Mouse (Mus musculus) liver, embryonic 15.5 days (tissue): ENCODE data around the gene Dlgap1. TPM values are rescaled to one million over a fixed set of nuclear protein-coding genes. Genes with fewer than 3 reads are reported as not detected.

Experiments used
- ATAC-seq: fragments of 200-750 bp; cut with Nextera tagmentation; 2 replicates; pipeline ENCODE4 v1.8.0; 2017; ENCODE audit warnings: moderate number of reproducible peaks, mild to moderate bottlenecking, moderate library complexity; ENCODE audit not compliant: insufficient read depth
- H3K27ac ChIP-seq: fragments of 300-500 bp; sonication (generic); replicated peaks from 2 replicates; pipeline ENCODE4 v1.5.1; 2015; ENCODE audit warnings: mild to moderate bottlenecking, inconsistent platforms
- H3K27me3 ChIP-seq: fragments of 300-500 bp; sonication (generic); 2 replicates; pipeline ENCODE4 v1.6.1; 2015; ENCODE audit warnings: mild to moderate bottlenecking, inconsistent platforms
- H3K36me3 ChIP-seq: fragments of 300-500 bp; sonication (generic); replicated peaks from 2 replicates; pipeline ENCODE4 v1.6.1; 2015; ENCODE audit warnings: moderate library complexity, mild to moderate bottlenecking, inconsistent platforms
- H3K4me1 ChIP-seq: fragments of 300-500 bp; sonication (generic); replicated peaks from 2 replicates; pipeline ENCODE4 v1.6.1; 2015; ENCODE audit warnings: inconsistent platforms
- H3K4me2 ChIP-seq: fragments of 300-500 bp; sonication (generic); 2 replicates; pipeline ENCODE4 v1.6.1; 2015; ENCODE audit warnings: moderate library complexity, mild to moderate bottlenecking, inconsistent platforms
- H3K4me3 ChIP-seq: fragments of 300-500 bp; sonication (generic); replicated peaks from 2 replicates; pipeline ENCODE4 v1.5.1; 2015; ENCODE audit warnings: mild to moderate bottlenecking, inconsistent platforms
- H3K9ac ChIP-seq: fragments of 300-500 bp; sonication (generic); 2 replicates; pipeline ENCODE4 v1.6.1; 2015; ENCODE audit warnings: moderate library complexity, mild to moderate bottlenecking, inconsistent platforms
- H3K9me3 ChIP-seq: fragments of 300-500 bp; sonication (generic); replicated peaks from 2 replicates; pipeline ENCODE4 v1.6.1; 2016; ENCODE audit warnings: inconsistent platforms
- WGBS: fragments of 180-500 bp; shearing (Covaris S2); methylation state at CpG from one replicate; pipeline ENCODE4 v1.1.7; 2015; ENCODE audit warnings: mixed read lengths; ENCODE audit not compliant: insufficient replicate concordance; 5-methylcytosine and 5-hydroxymethylcytosine counted together
- polyA plus RNA-seq: library from polyadenylated mRNA; unstranded; fragments of >200 nt; fragmentation: Nextera tagmentation; extraction: Ambion mirVana; gene quantifications from 2 replicates; pipeline ENCODE4 v1.2.1, GENCODE M21; 2015

Dlgap1 gene
- polyA plus RNA-seq, 1 experiment from 2014 or later: 0.02 TPM

GRCm38 (mm10) chr17:70795196-70795595 is 826.3 kb downstream of the Dlgap1 start:
- H3K36me3 ChIP-seq: no peaks in the 10 kb centered on the region
- WGBS: 54% methylated on average over 4 of the region's 4 CpGs
- no peak overlapping the region for H3K4me3 ChIP-seq
- no peaks in the 10 kb centered on the region for H3K4me1 ChIP-seq
- no peak overlapping the region for H3K9ac ChIP-seq
- no peak overlapping the region for H3K4me2 ChIP-seq
- H3K27ac ChIP-seq: no peak overlapping the region
- ATAC-seq: no peak
- H3K9me3 ChIP-seq: no peaks in the 10 kb centered on the region
- H3K27me3 ChIP-seq: no peaks in the 10 kb centered on the region

DNA sequence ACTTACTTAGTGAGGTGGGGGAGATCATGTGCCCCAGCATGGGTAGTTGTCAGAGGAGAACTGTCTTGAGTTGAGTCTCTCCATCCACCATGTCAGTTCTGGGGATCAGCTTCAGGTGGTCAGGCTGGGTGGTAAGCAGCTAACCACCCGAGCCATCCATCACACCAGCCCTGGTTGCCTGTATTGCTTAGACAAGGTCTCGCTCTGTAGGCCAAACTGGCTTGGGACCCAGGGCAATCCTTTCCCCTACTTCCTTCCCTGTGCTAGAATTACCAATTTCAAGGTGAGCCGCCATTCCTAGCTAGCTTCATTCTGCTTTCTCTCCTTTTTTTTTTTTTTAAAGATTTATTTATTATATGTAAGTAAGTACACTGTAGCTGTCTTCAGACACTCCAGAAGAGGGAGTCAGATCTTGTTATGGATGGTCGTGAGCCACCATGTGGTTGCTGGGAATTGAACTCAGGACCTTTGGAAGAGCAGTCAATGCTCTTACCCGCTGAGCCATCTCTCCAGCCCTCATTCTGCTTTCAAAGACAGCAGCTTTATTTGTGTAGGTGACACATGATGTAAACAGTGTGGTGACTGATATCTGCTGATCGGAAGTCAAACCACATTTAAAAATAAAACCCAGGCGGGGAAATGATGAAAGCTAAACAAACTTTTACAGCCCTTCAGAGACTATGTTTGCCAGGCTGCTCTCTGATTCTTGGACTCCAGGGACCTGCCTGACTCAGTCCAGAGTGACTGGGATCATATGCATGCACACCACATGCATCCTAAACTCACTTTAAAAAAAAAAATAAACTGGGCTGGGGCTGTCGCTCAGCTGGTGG is 828.3 kb downstream of the Dlgap1 start:
- Histone ChIP-seq H3K4me3 (no peak overlapping the region), H3K27ac (no peak overlapping the region), H3K4me2 (no peak overlapping the region), H3K9me3 (no peaks in the 10 kb centered on the region), H3K36me3 (no peaks in the 10 kb centered on the region), H3K4me1 (no peaks in the 10 kb centered on the region), H3K9ac (no peak overlapping the region), H3K27me3 (no peaks in the 10 kb centered on the region)
- WGBS: 44% methylated on average over 8 of the region's 8 CpGs
- ATAC-seq: no peak

DNA sequence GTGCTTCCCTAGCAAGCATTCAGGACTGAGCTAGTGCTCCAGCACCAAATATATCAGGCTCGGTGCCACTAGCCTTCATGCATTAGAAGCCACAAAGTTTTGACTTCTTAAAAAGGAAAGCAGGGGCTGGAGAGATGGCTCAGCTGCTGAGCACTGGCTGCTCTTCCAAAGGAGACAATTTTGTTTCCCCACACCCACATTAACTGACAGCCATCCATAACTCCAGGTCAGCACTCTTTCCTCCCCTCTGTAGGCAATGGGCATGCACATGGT is 828.8 kb downstream of the Dlgap1 start:
- Histone ChIP-seq H3K4me1 (no peaks in the 10 kb centered on the region), H3K4me2 (no peak overlapping the region), H3K9me3 (no peaks in the 10 kb centered on the region), H3K9ac (no peak overlapping the region), H3K4me3 (no peak overlapping the region), H3K36me3 (no peaks in the 10 kb centered on the region), H3K27ac (no peak overlapping the region), H3K27me3 (no peaks in the 10 kb centered on the region)
- WGBS: 62% methylated on average over 1 of the region's 1 CpGs
- no peak for ATAC-seq

DNA sequence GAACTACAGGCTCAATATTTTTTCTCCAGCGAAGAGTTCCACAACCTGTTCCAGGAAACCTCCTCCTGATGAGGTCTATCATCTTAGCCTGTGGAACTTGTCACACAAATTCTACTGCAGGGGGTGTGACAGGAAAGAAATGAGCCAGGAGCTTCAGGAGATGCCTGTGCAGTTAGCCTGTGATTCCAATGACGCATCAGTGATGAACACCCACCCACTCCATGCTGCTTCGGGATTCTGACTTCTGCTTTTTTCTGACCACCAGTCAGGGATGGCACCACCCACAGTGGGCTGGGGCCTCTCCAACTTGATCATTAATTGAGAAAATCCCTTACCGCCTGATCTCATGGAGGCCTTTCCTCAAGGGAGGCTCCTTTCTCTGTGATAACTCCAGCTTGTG is 830.4 kb downstream of the Dlgap1 start:
- 32% methylated on average over 4 of the region's 4 CpGs for WGBS
- H3K4me3 ChIP-seq: no peak overlapping the region
- H3K9me3 ChIP-seq: no peaks in the 10 kb centered on the region
- H3K27me3 ChIP-seq: no peaks in the 10 kb centered on the region
- no peaks in the 10 kb centered on the region for H3K4me1 ChIP-seq
- no peak overlapping the region for H3K4me2 ChIP-seq
- no peak overlapping the region for H3K9ac ChIP-seq
- no peak overlapping the region for H3K27ac ChIP-seq
- ATAC-seq: no peak
- no peaks in the 10 kb centered on the region for H3K36me3 ChIP-seq

DNA sequence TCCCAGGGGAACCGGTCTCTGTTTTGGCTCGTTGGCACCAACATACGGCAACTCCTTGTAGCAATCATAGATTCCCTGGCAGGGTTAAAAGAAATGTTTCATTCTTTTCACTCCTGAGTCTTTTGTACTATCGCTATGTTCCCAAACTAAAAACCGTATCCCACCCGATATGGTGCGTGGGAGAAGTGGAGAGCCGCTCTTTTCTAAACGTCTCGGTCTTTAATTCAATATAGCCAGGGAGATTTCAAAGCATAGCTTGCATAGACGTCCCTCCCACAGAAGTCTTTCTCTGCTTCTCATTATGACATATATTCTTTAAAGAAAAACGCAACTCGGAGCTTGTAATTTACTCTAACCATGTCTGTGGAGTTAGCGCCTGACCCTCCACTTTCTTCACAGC is 833.1 kb downstream of the Dlgap1 start:
- H3K4me3 ChIP-seq: no peak overlapping the region
- 75% methylated on average over 14 of the region's 14 CpGs for WGBS
- no peak overlapping the region for H3K4me2 ChIP-seq
- H3K27ac ChIP-seq: no peak overlapping the region
- ATAC-seq: no peak
- no peaks in the 10 kb centered on the region for H3K36me3 ChIP-seq
- no peak overlapping the region for H3K9ac ChIP-seq
- no peaks in the 10 kb centered on the region for H3K27me3 ChIP-seq
- H3K9me3 ChIP-seq: no peaks in the 10 kb centered on the region
- H3K4me1 ChIP-seq: no peaks in the 10 kb centered on the region

DNA sequence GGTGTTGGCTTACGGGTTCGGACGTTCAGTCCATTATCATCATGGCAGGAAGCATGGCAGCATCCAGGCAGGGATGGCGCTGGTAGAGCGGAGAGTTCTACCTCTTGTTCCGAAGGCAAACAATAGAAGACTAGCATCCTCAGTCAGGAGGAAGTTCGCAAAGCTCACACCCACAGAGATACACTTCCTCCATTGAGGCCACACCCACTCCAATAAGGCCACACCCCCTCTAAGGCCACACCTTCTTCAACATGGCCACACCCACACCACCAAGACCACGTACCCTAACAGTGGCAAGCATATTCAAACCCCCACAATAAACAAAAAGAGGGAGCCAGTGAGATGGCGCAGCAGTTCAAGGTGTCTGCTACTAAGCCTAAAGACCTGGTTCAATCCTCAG is 837.0 kb downstream of the Dlgap1 start:
- Histone ChIP-seq H3K36me3 (no peaks in the 10 kb centered on the region), H3K4me1 (no peaks in the 10 kb centered on the region), H3K27ac (no peak overlapping the region), H3K27me3 (no peaks in the 10 kb centered on the region), H3K4me2 (no peak overlapping the region), H3K9me3 (no peaks in the 10 kb centered on the region), H3K4me3 (no peak overlapping the region), H3K9ac (no peak overlapping the region)
- no peak for ATAC-seq
- WGBS: 77% methylated on average over 9 of the region's 9 CpGs

DNA sequence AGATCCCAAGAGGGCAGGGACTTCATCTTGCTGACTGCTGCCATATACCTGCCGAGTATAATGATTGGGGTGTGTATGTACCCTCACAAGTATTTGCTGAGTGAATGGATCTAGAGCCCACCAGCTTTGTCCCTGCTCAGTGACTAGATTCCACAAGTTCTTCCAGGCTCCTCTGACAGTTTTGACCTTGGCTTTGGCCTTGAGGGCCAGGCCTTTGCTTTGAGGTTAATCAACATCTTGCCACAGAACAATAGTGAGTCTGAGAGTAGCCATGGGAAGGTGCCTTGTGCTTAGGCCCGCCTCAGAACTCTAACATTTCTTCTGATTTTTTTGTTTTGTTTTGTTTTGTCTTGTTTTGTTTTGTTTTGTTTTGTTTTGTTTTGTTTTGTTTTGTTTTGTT is 837.7 kb downstream of the Dlgap1 start:
- no peaks in the 10 kb centered on the region for H3K9me3 ChIP-seq
- no peak overlapping the region for H3K27ac ChIP-seq
- 66% methylated on average over 2 of the region's 2 CpGs for WGBS
- no peaks in the 10 kb centered on the region for H3K36me3 ChIP-seq
- no peak overlapping the region for H3K4me3 ChIP-seq
- no peaks in the 10 kb centered on the region for H3K27me3 ChIP-seq
- ATAC-seq: no peak
- H3K9ac ChIP-seq: no peak overlapping the region
- H3K4me1 ChIP-seq: no peaks in the 10 kb centered on the region
- H3K4me2 ChIP-seq: no peak overlapping the region

DNA sequence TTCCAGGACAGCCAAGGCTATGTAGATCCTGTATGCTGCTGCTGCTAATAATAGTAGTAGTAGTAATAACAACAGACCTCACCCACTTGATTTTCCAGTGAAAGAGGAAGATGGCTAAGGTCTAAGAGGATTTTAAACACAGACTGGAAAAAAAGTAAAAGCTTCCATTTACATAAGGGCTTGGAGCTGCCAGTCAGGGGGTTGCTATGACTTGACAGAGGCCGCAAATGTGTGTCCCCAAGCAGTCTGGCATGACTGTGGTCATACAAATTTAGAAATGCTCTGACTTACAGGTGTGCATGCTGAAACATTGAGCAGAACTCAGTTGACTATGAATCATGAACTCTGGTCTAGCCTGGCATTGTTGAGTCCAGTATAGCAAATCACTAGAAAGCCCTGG is 839.0 kb downstream of the Dlgap1 start:
- Histone ChIP-seq H3K4me1 (no peaks in the 10 kb centered on the region), H3K4me3 (no peak overlapping the region), H3K9ac (no peak overlapping the region), H3K9me3 (no peaks in the 10 kb centered on the region), H3K27ac (no peak overlapping the region), H3K36me3 (no peaks in the 10 kb centered on the region), H3K27me3 (no peaks in the 10 kb centered on the region), H3K4me2 (no peak overlapping the region)
- ATAC-seq: no peak
- 86% methylated on average over 1 of the region's 1 CpGs for WGBS

DNA sequence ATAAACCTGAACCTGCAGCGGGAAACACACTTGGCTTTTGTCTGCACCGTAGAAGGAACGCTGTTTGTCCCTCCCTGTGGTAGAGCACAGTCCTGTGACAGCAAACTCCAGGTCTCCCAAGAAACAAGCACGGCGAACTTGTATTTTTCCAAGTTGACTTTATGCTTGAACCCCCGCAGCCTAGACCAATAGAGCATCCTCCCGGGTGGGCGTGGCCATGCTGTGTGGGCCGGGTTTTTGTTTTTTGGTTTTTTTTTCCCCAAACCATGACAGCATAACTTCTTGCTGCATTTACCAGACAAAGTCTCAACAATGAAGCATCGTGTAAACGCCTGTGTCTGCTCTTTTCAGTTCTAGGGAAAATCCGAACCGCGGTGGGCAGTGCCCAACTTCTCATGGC is 840.0 kb downstream of the Dlgap1 start:
- no peak for ATAC-seq
- 40% methylated on average over 14 of the region's 14 CpGs for WGBS
- H3K4me1 ChIP-seq: no peaks in the 10 kb centered on the region
- H3K9ac ChIP-seq: no peak overlapping the region
- no peaks in the 10 kb centered on the region for H3K27me3 ChIP-seq
- H3K4me2 ChIP-seq: no peak overlapping the region
- no peak overlapping the region for H3K4me3 ChIP-seq
- no peaks in the 10 kb centered on the region for H3K9me3 ChIP-seq
- no peak overlapping the region for H3K27ac ChIP-seq
- no peaks in the 10 kb centered on the region for H3K36me3 ChIP-seq

- Histone ChIP-seq H3K36me3 (no peaks in the 10 kb centered on the region), H3K4me2 (no peak overlapping the region), H3K9me3 (no peaks in the 10 kb centered on the region), H3K4me1 (no peaks in the 10 kb centered on the region), H3K27me3 (no peaks in the 10 kb centered on the region), H3K4me3 (no peak overlapping the region), H3K27ac (no peak overlapping the region), H3K9ac (no peak overlapping the region)
- WGBS: 63% methylated on average over 3 of the region's 3 CpGs
- ATAC-seq: no peak
Measured at GRCm38 (mm10) chr17:70809776-70810175, 840.9 kb downstream of the Dlgap1 start.

GRCm38 (mm10) chr17:70810795-70811194 is 841.9 kb downstream of the Dlgap1 start:
- Histone ChIP-seq H3K36me3 (no peaks in the 10 kb centered on the region), H3K9me3 (no peaks in the 10 kb centered on the region), H3K9ac (no peak overlapping the region), H3K4me2 (no peak overlapping the region), H3K4me1 (no peaks in the 10 kb centered on the region), H3K4me3 (no peak overlapping the region), H3K27me3 (no peaks in the 10 kb centered on the region), H3K27ac (no peak overlapping the region)
- 60% methylated on average over 5 of the region's 5 CpGs for WGBS
- no peak for ATAC-seq

GRCm38 (mm10) chr17:70815001-70815400 is 846.1 kb downstream of the Dlgap1 start:
- peaks cover 35% of the 10 kb centered on the region for H3K27me3 ChIP-seq
- 61% methylated on average over 8 of the region's 8 CpGs for WGBS
- H3K4me3 ChIP-seq: no peak overlapping the region
- H3K36me3 ChIP-seq: no peaks in the 10 kb centered on the region
- H3K9ac ChIP-seq: no peak overlapping the region
- no peaks in the 10 kb centered on the region for H3K9me3 ChIP-seq
- ATAC-seq: no peak
- H3K4me2 ChIP-seq: no peak overlapping the region
- H3K4me1 ChIP-seq: no peaks in the 10 kb centered on the region
- H3K27ac ChIP-seq: no peak overlapping the region
